Mouse (Mus musculus) embryonic fibroblast, embryonic 13.5 days (primary cell): Measurements from ENCODE around the gene Dlg2. TPM values are rescaled to one million over a fixed set of nuclear protein-coding genes. Genes with fewer than 3 reads are reported as not detected.

Experiments used
- H3K27ac ChIP-seq: 2 replicates; pipeline ENCODE4 v1.5.1; 2012; ENCODE audit warnings: low read length, control low read depth, inconsistent platforms; ENCODE audit not compliant: insufficient read depth
- H3K4me1 ChIP-seq: 2 replicates; pipeline ENCODE4 v1.6.1; 2011; ENCODE audit warnings: low read length; ENCODE audit not compliant: control insufficient read depth, insufficient read depth
- H3K4me3 ChIP-seq: 2 replicates; pipeline ENCODE4 v1.5.1; 2011; ENCODE audit warnings: mild to moderate bottlenecking, control low read depth, low read length; ENCODE audit not compliant: insufficient read depth
- CTCF ChIP-seq: IDR thresholded peaks from 2 replicates; pipeline ENCODE4 v1.5.1; 2011; ENCODE audit warnings: mild to moderate bottlenecking, control low read depth, low read length, moderate library complexity, borderline replicate concordance; ENCODE audit not compliant: insufficient read depth
- POLR2A ChIP-seq: IDR thresholded peaks from 2 replicates; pipeline ENCODE4 v1.6.1; 2011; ENCODE audit warnings: low read depth, mild to moderate bottlenecking, control low read depth, low read length, moderate library complexity
- polyA plus RNA-seq: library from polyadenylated mRNA; stranded (reverse); fragments of >200 nt; gene quantifications from 2 replicates; pipeline ENCODE4 v1.2.4, GENCODE M21; 2011; ENCODE audit warnings: low read depth; ENCODE audit not compliant: missing spikeins, insufficient read length

Dlg2 gene
- polyA plus RNA-seq, 1 experiment = 5.2 TPM

GRCm38 (mm10) chr7:92005681-92006425, 1529.4 kb downstream of the Dlg2 start:
- Histone ChIP-seq H3K4me1 (no peaks in the 10 kb centered on the region), H3K27ac (no peak overlapping the region), H3K4me3 (no peak overlapping the region)
- no peak for TF ChIP-seq CTCF
- TF ChIP-seq POLR2A = no peak

GRCm38 (mm10) chr7:92008702-92009101, 1532.2 kb downstream of the Dlg2 start:
- H3K4me1 ChIP-seq = no peaks in the 10 kb centered on the region
- H3K4me3 ChIP-seq = no peak overlapping the region
- H3K27ac ChIP-seq = no peak overlapping the region
- TF ChIP-seq POLR2A = no peak
- no peak for TF ChIP-seq CTCF

DNA sequence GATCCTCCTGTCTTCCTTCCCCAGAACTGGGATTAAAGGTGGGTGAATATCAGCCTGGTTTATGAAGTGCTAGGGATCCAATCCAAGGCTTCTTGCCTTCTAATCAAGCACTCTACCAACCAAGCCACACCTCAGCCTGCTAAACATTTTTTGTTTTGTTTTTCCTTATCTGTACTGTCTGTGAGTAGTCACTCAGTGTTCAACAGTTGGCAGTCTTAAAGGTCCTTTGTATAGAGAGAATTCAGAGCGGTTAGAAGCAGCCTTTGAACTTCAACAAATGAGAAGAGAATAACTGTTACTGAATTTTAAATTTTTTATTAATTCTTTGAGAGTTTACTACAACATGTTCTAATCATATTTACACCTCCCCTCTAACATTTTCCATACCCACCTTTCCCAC, 1548.5 kb downstream of the Dlg2 start:
- Histone ChIP-seq H3K4me3 (no peak overlapping the region), H3K27ac (no peak overlapping the region), H3K4me1 (no peaks in the 10 kb centered on the region)
- TF ChIP-seq CTCF (no peak), POLR2A (no peak)

DNA sequence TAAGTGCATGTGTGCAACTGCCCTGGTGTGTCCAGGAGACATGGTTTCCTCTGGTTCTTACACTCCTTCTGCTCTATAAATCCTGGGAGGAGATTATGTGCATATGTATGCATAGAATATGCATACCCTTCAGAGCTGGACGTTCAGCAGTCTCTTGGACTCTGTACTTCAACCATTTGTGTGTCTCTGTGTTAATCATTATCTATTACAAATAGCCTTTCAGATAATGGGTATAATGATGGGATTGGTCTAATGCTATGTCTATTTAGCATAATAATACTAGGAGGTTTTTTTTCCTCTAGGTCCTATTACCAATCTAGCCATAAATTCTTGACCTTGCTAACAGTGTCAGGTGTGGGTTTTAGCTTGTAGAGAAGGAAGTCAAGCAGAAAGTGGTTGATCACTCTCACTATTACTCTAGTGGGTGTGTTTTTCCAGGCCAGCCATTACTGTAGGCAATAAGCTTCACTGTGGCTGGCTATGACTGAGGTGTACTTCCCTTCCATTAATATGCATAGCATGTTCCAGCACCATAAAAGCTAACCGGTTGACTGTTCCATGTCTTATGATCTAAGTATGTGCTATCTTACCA, 1549.1 kb downstream of the Dlg2 start:
- H3K27ac ChIP-seq = no peak overlapping the region
- no peaks in the 10 kb centered on the region for H3K4me1 ChIP-seq
- TF ChIP-seq CTCF (no peak), POLR2A (no peak)
- no peak overlapping the region for H3K4me3 ChIP-seq

- TF ChIP-seq POLR2A (no peak), CTCF (peak; percentile 90)
Measured at GRCm38 (mm10) chr7:92027049-92027448, 1550.6 kb downstream of the Dlg2 start.

DNA sequence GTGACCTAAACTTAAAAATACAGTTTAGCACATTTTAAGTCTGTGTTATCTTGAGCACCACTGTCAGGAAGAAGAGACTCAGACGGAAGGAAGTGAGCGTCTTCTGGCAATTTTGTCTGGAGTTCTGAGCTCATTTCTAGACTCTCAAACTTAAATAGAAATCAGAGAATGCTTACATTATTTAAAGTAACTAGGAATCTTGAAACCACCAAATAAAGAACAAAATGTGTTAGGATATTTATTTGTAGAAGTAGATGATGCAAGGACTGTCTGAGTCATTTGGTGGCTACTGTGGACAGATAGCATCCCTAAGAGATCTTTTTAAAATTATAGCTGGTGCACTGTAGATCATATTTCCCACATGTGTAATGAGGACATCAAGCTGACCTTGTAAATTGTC, 1557.8 kb downstream of the Dlg2 start:
- TF ChIP-seq CTCF = no peak
- no peak for TF ChIP-seq POLR2A
- H3K27ac ChIP-seq = no peak overlapping the region

More at GRCm38 (mm10) chr7:92027049-92027448, 1550.6 kb downstream of the Dlg2 start:
- Histone ChIP-seq H3K4me3 (no peak overlapping the region), H3K27ac (no peak overlapping the region), H3K4me1 (no peaks in the 10 kb centered on the region)

DNA sequence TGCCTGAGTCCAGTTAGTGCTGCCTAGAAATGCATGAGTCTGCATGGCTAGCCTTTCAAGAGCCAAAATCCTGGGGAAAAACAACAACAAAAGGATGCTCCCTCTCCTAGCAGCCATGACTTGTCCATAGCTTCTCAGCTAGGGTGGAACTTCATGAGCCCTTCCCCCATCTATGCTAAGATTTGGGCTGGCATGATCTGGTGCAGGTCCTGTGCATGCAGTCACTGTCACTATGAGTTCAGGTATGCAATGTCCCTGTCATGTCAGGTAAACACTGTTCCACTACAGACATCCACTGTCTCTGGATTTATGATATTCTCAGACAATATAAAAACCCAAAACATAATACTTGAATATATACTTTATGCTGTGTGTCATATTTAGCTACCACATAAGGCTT, 1563.7 kb downstream of the Dlg2 start:
- Histone ChIP-seq H3K4me3 (no peak overlapping the region), H3K27ac (no peak overlapping the region), H3K4me1 (no peaks in the 10 kb centered on the region)
- no peak for TF ChIP-seq POLR2A
- TF ChIP-seq CTCF = no peak

More for the DNA sequence above, 1557.8 kb downstream of the Dlg2 start:
- H3K4me3 ChIP-seq = no peak overlapping the region
- H3K4me1 ChIP-seq = no peaks in the 10 kb centered on the region

- Histone ChIP-seq H3K4me3 (no peak overlapping the region), H3K4me1 (no peaks in the 10 kb centered on the region), H3K27ac (no peak overlapping the region)
- no peak for TF ChIP-seq CTCF
- no peak for TF ChIP-seq POLR2A
Measured at GRCm38 (mm10) chr7:92040785-92041411, 1564.4 kb downstream of the Dlg2 start.

GRCm38 (mm10) chr7:92044966-92045365, 1568.5 kb downstream of the Dlg2 start:
- Histone ChIP-seq H3K4me1 (no peaks in the 10 kb centered on the region), H3K27ac (no peak overlapping the region), H3K4me3 (no peak overlapping the region)
- TF ChIP-seq POLR2A (no peak), CTCF (no peak)

- no peaks in the 10 kb centered on the region for H3K4me1 ChIP-seq
- TF ChIP-seq POLR2A (no peak), CTCF (no peak)
- no peak overlapping the region for H3K4me3 ChIP-seq
- no peak overlapping the region for H3K27ac ChIP-seq
Measured at GRCm38 (mm10) chr7:92047271-92047670, 1570.8 kb downstream of the Dlg2 start.
